In genomic region chr13:101753639-101754038, GRCm38 (mm10) we compare ENCODE assay signal across 10 mouse cellular contexts. TPM values are rescaled to one million over a fixed set of nuclear protein-coding genes. Genes with fewer than 3 reads are reported as not detected.
DNase-seq lines count a peak whose midpoint lies in the region; ATAC-seq and TF ChIP-seq lines count a peak whose summit lies in the region.
"Had no signal": no experiment of that assay in that cellular context is flagged by ENCODE, and none has a peak within 500 bp of the region (broad histone marks: within the 10 kb centered on the region; RNA-seq: fewer than 3 reads in every experiment).

No protein-coding gene starts in this region.

- H3K4me2 ChIP-seq in heart, embryonic 15.5 days: no peak overlapping the region
- H3K4me2 ChIP-seq: midbrain, embryonic 12.5 days had no signal

- 68% methylated on average over 6 of the region's 6 CpGs for WGBS in heart, embryonic 15.5 days
- WGBS in midbrain, embryonic 10.5 days: 81% methylated on average over 6 of the region's 6 CpGs

- ATAC-seq in heart, embryonic 15.5 days (replicated peaks; ENCODE audit: insufficient number of reproducible peaks, insufficient read depth, low FRiP score, low read depth): 0 out of 2 replicates have a peak, but pooled peaks have one; percentile 61
- peak; percentile 74 for ATAC-seq in G1E (ENCODE audit: extremely low read depth, insufficient number of reproducible peaks, low FRiP score, poor library complexity, severe bottlenecking)

- no peaks in the 10 kb centered on the region for H3K27me3 ChIP-seq in heart, embryonic 15.5 days
- no peaks in the 10 kb centered on the region for H3K27me3 ChIP-seq in G1E (ENCODE audit: insufficient read depth, low read length)
- H3K27me3 ChIP-seq in midbrain, embryonic 10.5 days (ENCODE audit: low read depth, poor library complexity, severe bottlenecking): no peaks in the 10 kb centered on the region
- H3K27me3 ChIP-seq: midbrain, embryonic 12.5 days had no signal

- peaks cover 15% of the 10 kb centered on the region for H3K36me3 ChIP-seq in heart, embryonic 15.5 days
- H3K36me3 ChIP-seq in G1E (replicated peaks): peaks cover 73% of the 10 kb centered on the region
- H3K36me3 ChIP-seq in midbrain, embryonic 10.5 days: peaks cover 33% of the 10 kb centered on the region

- no peak overlapping the region for H3K4me3 ChIP-seq in heart, embryonic 15.5 days
- H3K4me3 ChIP-seq in G1E (ENCODE audit: low read depth, low read length): peak overlapping the region; percentile 30; the same call in 1 of the 2 replicates
- no peak overlapping the region for H3K4me3 ChIP-seq in midbrain, embryonic 10.5 days
- H3K4me3 ChIP-seq: midbrain, embryonic 12.5 days had no signal

- H3K4me1 ChIP-seq in heart, embryonic 15.5 days (replicated peaks): peaks cover 48% of the 10 kb centered on the region
- H3K4me1 ChIP-seq in G1E (ENCODE audit: insufficient read depth, low read depth, low read length): peaks cover 64% of the 10 kb centered on the region
- peaks cover 39% of the 10 kb centered on the region for H3K4me1 ChIP-seq in midbrain, embryonic 10.5 days

- no peak for DNase-seq in heart, postnatal 25 days (ENCODE audit: low spot score)
- no peak for DNase-seq in G1E (ENCODE audit: low spot score)
- DNase-seq in kidney, postnatal 10 days: peak; percentile 35
- DNase-seq in lung, postnatal 14 days: peak; percentile 51
- no peak for DNase-seq in testis, postnatal 10 days (ENCODE audit: low spot score)
- no peak for DNase-seq in testis, postnatal 14 days (ENCODE audit: low spot score)
- DNase-seq in midbrain, embryonic 10.5 days (ENCODE audit: low spot score): no peak
- DNase-seq: cerebellum, adult 9-10 months had no signal

- no peak for TF ChIP-seq CTCF in G1E (IDR thresholded peaks at IDR 0.05; ENCODE audit: low read depth, low read length)

- H3K9ac ChIP-seq in heart, embryonic 15.5 days: no peak overlapping the region
- H3K9ac ChIP-seq: midbrain, embryonic 12.5 days had no signal

- no peak overlapping the region for H3K27ac ChIP-seq in heart, embryonic 15.5 days
- H3K27ac ChIP-seq in midbrain, embryonic 10.5 days (replicated peaks): no peak overlapping the region
- H3K27ac ChIP-seq: midbrain, embryonic 12.5 days had no signal

- H3K9me3 ChIP-seq in heart, embryonic 15.5 days (replicated peaks): no peaks in the 10 kb centered on the region
- no peaks in the 10 kb centered on the region for H3K9me3 ChIP-seq in G1E (replicated peaks)
- no peaks in the 10 kb centered on the region for H3K9me3 ChIP-seq in midbrain, embryonic 10.5 days (replicated peaks)
- H3K9me3 ChIP-seq: midbrain, embryonic 12.5 days had no signal

- intact Hi-C loops in heart, postnatal 25 days (cut with DNase I): no loop called here

RNA-seq across cellular contexts. Expression of gene Pik3r1, which starts 14.4 kb away (rescaled TPM):
- 20.2 and 23.8 TPM in 2 replicates for polyA plus RNA-seq in heart, embryonic 15.5 days (2015; fragmentation: Nextera tagmentation; extraction: Ambion mirVana)
- 100 to 1,000 TPM in 1 of 2 experiments, 10 to 100 TPM in 1; 93.6 to 111 TPM for total RNA-seq in heart, postnatal 25 days (2021)
- total RNA-seq in G1E (2014; fragmentation: Nextera tagmentation) (102 and 150 TPM in 2 replicates), G1E (2017) (86.2 and 111 TPM in 2 replicates)
- polyA plus RNA-seq in G1E (2012): 9.3 and 11.3 TPM in 2 replicates
- 14.8 and 16.4 TPM in 2 replicates for polyA plus RNA-seq in midbrain, embryonic 10.5 days (2016; fragmentation: Nextera tagmentation; extraction: Ambion mirVana)

Comparison
In these comparisons a context has a peak if more than half of its experiments do, and no peak if none do; other contexts are left out.
1. DNase-seq: peak in kidney, postnatal 10 days (single experiment) and lung, postnatal 14 days (single experiment); none in heart, postnatal 25 days (single experiment), G1E (single experiment), testis, postnatal 10 days (single experiment), testis, postnatal 14 days (single experiment) and midbrain, embryonic 10.5 days (single experiment).